Mouse (Mus musculus) layer of hippocampus, postnatal 36 days (tissue): ENCODE data around the gene Ly75. TPM values are rescaled to one million over a fixed set of nuclear protein-coding genes. Genes with fewer than 3 reads are reported as not detected.

Experiments
- total RNA-seq, 2 experiments: library from RNA; stranded (reverse); gene quantifications; 2 replicates each; pipeline ENCODE4 v1.2.3; 2021

Gene Ly75
- total RNA-seq, 2 experiments from 2014 or later, result 0.95 to 1.3 TPM

Other genes starting within 250 kb of the Ly75 start
- gene Baz2b, start 173.5 kb downstream of the Ly75 start, total RNA-seq, result 10 to 100 TPM; 52.3 to 66.6 TPM
- gene March7, start 173.4 kb downstream of the Ly75 start, total RNA-seq, result 10 to 100 TPM; 62.5 to 69.9 TPM
- 10 to 100 TPM; 13.7 to 16.7 TPM for gene Cd302, start 98.8 kb downstream of the Ly75 start, total RNA-seq
- under 1 TPM; 0.35 to 0.65 TPM for gene Pla2r1, start 170.0 kb upstream of the Ly75 start, total RNA-seq